Mouse (Mus musculus) frontal cortex, postnatal 10 days (tissue): Measurements from ENCODE around the gene Thy1.

ENCODE experiments used
- DNase-seq, 2 experiments: peaks; one replicate each; pipeline ENCODE4 v3.0.0; 2022; ENCODE audit warnings: low spot score in 2 of 2, mixed read lengths in 1 of 2

The Thy1 gene

DNA sequence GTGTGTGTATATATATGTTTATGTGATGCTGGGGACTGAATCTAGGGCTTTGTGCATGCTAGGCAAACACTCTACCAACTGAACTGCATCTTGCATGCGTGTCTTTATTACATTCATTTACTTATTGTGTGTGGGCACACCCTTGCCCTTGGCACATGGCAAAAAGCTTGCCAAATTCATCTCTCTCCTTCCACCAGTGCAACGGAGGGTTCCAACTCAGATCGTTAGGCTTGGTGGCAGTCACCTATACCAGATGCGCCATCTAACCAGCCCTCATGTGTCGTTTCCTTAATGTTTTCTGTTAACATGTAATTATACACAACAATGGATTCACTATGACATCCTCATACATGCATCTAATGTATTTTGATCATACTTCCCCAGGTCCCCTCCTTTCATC is 39.1 kb downstream of the Thy1 start:
- no peak for DNase-seq

DNA sequence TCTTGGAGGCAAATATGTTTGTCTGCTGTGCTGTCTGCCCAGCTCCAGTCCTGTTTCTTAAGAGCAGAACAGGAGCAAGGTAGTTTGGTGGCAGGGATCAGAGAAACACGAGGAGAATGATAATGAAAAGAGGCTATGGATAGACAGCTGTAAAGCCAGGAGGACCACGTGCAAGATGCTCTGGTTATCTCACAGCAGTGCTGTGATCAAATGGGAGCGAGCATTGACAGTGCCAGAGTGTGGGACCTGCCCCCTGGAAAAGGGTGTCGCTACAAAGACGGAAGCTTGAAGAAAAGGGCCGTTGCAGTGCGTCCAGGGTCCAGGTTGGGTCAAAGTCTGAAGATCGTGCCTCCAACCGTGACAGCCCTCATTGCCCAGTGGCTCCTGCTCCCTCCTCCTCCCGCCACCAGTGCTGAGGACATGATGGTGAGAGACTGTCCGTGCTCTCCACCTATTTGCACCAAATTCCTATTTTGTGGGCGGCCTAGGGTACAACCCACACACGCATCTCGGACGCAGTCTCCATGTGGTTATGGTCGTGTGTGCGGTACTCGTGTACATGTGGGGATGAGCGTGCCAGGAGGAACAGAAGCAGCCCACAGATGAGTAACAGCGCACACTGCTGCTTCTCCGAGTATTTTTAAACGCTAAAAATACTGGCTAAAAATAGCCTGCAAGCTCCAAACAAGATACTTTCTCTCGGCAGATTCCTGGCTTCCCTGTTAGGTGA is 40.4 kb downstream of the Thy1 start:
- DNase-seq: peak; percentile 54 to 75

DNA sequence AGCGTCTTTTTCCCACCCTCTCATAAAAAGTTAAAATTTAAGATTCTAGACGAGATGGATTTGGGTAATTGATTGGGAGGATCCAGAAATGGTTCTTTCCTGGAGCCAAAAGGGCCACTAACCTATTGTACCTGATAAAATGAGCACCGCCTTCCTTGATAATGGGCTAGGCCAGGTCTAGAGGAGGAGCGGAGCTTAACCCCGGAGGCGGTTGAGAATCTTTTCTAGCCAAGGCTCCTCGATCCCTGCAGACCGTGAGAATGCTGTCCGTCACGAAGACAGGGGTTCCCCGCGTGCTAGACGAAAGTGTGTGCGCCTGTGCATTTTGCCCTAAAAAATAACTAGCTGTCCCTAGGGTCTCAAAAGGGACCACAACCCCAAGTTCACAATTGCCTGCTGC is 41.1 kb downstream of the Thy1 start:
- DNase-seq: no peak

DNA sequence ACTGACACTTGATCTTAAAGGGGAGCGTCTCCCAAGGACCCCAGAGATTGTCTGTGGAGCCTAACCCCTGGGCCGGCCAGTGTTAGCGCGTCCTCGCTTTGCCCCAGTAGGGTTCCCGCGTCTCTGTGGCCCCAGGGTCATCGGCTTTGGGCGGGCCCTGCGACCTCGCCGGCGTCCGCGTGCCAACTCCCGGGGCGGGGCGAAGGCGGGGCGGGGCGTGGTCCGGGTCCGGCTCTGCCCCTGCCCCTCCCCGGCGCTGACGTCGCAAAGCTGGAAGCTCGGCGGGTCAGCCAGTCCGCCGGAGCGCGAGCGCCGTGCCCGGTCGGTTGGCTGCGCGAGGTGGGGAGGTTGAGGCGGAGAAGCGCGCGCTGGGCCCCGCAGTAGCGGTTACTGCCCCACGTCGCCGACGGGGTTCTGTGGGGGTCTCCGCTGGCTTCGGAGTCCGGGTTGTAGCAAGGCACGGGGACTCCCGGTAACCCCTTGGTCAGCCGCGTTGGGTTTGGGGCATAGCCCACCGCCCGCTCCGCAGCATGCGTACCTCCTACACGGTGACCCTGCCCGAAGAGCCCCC is 41.6 kb downstream of the Thy1 start:
- peak; percentile 77 to 88 for DNase-seq

DNA sequence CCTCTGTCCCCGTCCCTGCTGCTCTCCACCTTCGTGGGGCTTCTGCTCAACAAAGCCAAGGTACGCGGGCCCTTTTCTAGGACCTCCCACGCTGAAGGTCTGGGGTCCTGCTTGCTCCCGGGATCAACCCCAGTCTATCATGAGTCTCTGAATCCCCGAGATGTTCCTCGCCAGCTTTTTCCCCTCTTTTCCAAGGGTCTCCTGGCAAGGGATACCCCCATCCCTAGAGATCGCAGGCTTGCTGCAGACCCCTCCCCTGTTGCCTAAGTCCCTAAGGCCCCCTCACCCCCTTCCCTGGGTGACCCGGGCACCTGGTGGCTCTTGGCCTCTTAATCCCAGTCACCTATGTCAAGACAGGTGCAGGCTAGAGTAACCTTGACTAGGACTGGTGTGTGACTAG is 42.1 kb downstream of the Thy1 start:
- no peak for DNase-seq

DNA sequence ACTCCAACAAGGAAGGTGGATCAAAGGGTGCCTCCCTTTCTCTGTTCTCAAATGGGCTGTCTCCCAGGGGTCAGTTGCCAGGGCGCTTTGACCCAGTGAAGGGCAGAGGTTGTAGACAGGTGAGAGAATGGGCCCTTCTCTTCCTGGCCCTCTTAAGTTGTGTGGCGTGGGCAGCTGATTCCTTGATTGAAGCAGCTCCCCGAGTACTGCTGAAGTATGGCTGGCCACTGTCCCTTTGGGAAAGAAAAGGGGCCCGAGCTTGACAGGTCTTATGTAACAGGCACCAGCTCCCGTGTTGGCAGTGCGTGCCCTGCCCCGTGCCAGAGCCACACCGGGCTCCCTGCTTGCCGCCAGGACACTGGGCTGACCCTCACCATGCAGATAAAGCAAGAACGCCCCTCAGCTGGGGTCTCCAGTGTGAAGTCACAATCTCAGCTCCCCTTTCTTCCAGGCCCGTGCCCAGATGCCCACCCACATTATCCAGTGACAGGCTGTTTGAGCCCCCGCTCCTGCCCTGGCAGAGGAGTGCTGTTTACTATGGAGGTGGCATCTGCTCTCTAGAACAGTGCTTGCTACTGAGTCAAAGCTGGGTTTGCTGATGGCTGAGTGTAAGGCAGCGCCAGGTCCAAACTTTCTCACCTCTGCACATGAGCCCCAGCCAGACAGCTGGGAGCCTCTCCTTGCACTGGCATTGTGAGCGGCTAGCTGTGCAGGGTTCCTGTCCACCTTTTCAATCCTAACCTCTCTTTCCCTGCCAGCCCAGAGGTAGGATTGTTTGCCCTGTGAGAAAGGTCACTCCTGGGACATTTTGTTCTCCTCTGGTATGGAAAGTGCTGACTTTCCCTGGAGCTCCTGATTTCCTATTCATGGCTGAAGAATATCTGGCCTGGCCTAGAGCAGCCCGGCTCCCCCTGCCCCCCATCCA is 42.8 kb downstream of the Thy1 start:
- peak in 1 of 2 experiments; percentile 59 for DNase-seq

DNA sequence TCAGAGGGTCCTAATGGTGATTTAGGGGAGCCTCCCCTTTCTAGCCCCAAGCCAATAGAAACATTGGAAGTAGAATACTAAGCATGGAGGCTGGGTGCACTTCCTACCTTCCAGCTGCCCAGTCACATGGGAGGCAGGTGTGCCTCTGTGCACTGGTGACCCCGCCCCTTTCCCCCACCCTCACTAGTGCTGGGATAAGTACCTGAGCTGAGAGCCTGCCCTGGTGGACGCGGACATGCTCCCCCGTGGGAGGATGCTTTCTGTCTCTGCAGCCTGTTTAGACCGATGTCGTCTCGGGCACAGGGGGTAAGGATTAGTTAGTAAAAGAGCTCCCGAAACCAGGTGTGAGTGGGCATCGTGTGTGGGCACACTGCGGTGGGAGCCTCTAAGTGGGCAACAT is 43.8 kb downstream of the Thy1 start:
- DNase-seq: no peak

DNA sequence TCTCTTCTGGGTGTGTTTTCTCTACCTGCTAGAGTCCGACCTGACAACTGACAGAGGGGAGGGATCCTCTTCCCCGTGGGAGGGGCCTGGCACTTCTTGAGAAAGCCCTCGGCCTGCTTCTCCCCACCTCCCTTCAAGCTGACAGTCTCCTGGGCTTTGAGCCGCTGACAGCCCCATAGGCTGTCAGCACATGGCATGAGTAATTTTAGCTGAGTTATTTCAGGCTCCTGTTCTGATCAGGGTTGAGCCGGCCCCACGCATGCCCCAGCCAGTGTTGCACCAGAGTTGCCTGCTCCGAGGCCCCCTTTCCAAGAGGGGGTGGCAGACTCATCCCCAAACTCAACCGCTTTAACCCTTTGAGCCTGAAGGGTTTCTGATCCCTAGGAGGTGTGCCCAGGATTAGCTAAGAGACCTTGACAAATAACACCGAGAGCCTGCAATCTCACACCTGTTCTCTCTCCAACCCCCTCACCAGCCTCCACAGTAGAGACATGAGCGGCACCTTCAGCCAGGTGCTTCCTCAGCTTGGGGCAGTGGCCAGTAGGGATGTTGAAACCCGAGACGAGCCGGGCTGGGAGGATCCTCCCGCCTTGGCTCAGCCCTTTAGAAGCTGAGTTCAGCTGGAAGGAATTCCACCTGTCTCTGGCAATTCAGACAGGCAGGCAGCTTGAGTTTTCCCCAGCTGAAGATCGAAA is 44.7 kb downstream of the Thy1 start:
- DNase-seq: peak in 1 of 2 experiments; percentile 69

DNA sequence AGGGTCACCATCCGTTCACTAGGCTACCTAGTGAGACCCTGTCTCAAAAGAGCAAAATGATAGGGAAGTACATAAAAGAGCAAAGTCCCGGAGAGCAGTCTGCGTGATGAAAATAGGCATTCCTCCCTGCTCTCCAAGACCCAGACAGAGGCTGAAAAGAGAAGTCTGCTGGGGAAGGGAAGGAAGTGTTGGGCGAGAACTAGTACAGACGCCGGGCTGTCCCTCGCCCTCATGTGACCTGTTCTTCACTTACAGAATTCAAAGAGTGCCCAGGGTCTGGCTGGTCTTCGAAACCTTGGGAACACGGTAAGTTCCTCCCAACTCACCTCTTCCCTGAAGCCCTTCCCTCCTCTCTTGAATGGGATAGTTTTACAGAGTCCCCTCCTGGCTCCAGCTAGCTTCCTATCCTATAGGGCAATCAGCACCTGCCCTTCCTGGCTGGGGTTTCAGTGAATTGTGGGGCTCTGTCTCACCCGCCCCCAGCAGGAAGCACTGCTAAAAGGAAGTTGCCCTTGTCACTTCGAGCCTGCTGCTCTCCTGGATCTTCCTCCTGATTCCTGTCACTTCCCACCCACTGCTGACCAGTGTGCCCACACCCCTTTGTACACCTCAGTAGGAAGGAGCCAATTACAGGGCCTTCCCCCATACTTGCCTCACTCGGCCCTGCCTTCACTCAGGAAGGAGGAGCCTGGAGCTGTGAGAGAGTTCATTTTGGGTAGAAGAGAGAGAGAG is 45.9 kb downstream of the Thy1 start:
- DNase-seq: no peak

DNA sequence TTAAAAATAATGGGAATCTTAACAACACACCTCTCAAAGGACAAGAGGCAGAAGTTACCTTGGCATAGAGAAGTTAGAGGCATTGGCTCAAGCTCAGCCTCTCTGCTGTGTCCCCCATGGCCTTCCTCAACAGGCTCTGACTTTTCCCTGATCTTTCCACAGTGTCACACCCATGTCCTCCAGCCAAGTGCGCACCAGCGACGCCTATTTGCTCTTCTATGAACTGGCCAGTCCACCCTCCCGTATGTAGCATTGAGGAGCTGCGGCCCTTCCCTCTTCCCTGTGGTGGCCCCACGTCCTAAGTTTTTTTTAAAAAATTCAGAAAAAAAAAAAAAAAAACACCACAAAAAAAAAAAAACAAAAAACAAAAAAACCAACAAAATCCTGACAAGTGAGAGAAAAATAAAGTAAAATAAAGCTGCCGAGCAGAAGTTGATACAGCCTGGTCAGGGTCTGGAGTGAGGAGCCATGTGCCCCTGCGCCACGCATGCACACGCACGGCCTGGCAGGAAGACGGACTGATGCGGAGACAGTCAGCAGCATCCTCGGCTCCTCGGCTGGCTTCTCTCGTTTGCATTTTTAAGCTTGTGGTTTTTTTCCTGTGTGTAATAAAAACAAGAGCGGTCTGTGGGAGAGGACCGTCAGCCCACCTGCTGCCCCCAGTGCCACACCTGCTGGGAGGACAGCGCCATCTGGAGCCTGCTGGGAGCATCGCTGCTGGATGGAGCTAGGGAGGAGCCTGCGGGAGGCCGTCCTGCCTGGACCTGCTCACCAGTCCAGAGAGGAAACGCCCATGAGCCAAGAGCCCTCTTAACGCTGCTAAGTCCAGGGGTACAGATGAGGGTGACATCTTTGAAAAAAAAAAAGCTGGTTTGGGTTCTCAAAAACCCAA is 50.7 kb downstream of the Thy1 start:
- peak; percentile 74 to 78 for DNase-seq

DNA sequence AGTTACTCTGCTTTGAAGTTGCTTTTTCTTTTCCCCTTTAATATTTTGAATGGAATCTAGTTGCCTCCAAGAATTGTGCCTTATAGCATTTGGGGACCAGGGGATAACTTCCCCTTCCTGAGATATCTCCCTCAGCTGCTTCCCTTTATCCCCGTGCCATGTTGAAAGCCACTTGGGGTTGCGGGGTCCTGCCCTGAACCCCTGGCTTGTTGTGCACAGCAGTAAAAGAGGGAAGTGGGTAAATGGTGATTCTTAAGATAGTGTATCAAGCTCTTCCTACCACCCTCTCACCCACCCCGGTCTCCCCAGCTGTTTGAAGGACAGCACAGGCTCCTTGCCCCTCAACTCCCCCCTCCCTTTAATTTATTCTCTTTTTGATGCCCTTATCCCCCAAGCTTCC is 51.6 kb downstream of the Thy1 start:
- DNase-seq: no peak

DNA sequence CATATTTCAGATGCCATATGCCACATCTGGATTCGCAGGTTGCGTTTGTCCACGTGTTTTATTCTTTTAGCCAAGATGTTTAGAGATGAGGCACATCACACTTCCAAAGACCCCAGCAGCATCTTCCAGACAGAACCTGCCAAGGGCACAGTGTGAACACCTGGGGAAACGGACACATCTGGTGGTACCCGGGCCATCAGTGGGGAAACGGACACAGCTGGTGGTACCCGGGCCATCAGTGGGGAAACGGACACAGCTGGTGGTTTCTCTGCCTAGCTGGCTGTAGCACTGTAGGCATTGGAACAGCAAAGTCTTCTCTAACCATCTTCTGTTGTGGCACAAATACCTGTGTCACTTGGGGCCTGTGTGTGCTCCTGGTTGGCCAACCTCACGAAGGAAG is 52.6 kb downstream of the Thy1 start:
- no peak for DNase-seq

DNA sequence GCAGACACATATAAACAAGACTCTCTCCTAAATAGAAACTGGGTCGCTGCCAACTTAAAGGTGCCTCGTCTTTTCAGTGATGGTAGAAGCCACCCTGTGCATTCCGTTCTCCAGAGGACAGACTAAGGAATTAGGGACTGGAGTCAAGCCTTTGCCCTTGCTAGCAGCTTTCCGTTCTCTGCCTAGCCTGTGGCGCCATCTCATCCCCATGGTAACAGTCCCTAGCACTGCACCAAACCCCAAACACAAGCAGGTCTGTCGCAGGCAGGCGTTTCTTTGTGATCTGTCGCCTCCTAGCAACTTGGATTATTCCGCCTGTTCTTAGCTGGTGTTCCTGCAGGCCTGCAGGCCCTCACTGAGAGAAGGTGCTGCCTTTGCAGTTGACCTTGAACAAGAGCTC is 53.4 kb downstream of the Thy1 start:
- DNase-seq: no peak
